Mouse (Mus musculus): ENCODE results near the gene Cmtm5. TPM values are rescaled to one million over a fixed set of nuclear protein-coding genes. Genes with fewer than 3 reads are reported as not detected.
"Not testable (repeated sequence)": the region's sequence is repeated elsewhere in the genome, so short reads cannot be mapped to it uniquely, and the experiment has no call there.

Cmtm5 gene
- polyA plus RNA-seq, 1 experiment from 2014 or later = 2.2 TPM

DNA sequence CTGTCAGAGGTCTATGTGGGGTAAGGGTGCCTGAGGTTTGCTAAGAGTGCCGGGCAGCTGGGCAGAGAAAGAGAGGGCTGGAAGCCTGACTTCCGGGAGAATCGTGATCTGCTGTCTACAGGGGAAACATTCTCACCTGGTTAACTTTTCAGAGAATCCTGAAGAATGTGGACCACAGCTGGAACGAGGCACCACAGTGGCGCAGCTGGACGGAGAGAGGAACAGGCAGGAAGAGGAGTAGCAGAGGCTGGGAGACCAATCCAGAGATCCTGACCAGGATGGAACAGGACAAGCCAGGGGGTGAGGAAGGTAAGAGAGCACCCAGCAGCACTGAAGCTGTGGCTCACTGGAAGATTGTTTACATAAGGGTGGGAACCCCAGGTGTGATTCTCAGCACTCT, 29.6 kb downstream of the Cmtm5 start:
- Histone ChIP-seq H3K4me1 (no peaks in the 10 kb centered on the region), H3K9ac (replicated peaks) (no peak overlapping the region), H3K27me3 (no peaks in the 10 kb centered on the region), H3K4me2 (replicated peaks) (no peak overlapping the region), H3K36me3 (no peaks in the 10 kb centered on the region), H3K27ac (replicated peaks) (no peak overlapping the region), H3K4me3 (no peak overlapping the region), H3K9me3 (no peaks in the 10 kb centered on the region)
- WGBS = 76% methylated on average over 6 of the region's 6 CpGs
- ATAC-seq (ENCODE audit: low FRiP score, low read depth) = no peak

DNA sequence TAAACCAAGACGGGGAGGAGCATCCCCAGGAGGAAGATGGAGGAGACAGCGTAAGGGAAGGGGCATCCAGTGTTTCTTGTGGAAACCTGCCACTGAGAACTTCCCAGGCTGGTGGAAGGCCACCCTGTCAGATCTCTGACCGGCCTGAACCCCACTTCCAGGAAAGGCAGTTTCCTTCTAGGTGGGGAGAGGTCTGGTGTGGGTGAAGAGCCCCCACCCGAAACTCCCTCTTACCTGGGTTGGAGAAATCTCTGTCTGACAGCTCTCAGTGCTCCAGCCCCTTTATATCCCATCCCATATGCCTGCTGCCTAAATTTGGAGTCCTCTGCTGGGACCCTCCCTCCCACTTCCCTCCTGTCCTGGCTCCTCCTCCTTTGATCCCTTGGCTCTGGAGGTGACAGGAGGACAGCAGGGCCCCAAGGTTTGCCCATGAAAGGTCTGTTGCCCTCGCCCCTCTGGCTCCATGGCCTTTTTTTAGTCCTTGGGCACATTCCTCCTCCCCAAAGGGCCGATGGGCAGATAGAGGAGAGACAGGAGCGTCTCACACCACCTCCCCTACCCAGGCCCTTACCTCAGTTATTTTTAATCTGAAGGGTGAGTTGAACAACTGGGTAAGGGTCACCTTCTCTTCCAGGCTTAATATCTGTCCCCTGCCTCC, 30.4 kb downstream of the Cmtm5 start, which contains the start of gene Myh6:
Myh6 (minus strand) TSS at position 608 of the 658 bp plus-strand sequence.
- H3K9me3 ChIP-seq = no peaks in the 10 kb centered on the region
- H3K4me3 ChIP-seq = no peak within 1 kb of the TSS
- 82% methylated on average over 7 of the region's 7 CpGs for WGBS
- no peaks in the 10 kb centered on the region for H3K36me3 ChIP-seq
- no peak within 1 kb of the TSS for H3K4me2 ChIP-seq (replicated peaks)
- H3K27ac ChIP-seq (replicated peaks) = no peak within 1 kb of the TSS
- no peak for ATAC-seq (ENCODE audit: low FRiP score, low read depth)
- no peak within 1 kb of the TSS for H3K9ac ChIP-seq (replicated peaks)
- no peaks in the 10 kb centered on the region for H3K27me3 ChIP-seq
- H3K4me1 ChIP-seq = no peaks in the 10 kb centered on the region

DNA sequence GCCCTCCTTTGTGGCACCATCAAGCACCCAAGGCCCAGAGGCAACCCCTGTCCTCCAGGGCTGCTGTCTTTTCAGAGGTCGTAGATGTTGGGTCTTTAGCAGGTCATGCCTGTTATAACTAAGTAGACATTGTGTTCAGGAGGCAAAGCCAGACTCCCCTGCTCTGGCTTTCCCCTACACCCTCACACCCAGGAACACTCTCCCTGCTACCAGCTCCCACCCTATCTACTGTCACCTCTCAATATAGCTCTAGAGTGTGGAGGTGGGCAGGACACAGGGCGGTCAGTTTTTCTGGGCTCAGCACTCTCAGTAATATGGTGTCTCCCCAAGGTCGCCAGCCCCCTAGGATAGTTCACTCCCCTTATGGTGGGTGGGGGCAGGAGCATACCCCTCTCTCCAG, 31.8 kb downstream of the Cmtm5 start:
- Histone ChIP-seq H3K27ac (replicated peaks) (no peak overlapping the region), H3K9ac (replicated peaks) (no peak overlapping the region), H3K9me3 (no peaks in the 10 kb centered on the region), H3K4me3 (no peak overlapping the region), H3K36me3 (no peaks in the 10 kb centered on the region), H3K4me2 (replicated peaks) (no peak overlapping the region), H3K4me1 (no peaks in the 10 kb centered on the region), H3K27me3 (no peaks in the 10 kb centered on the region)
- no peak for ATAC-seq (ENCODE audit: low FRiP score, low read depth)
- WGBS = 93% methylated on average over 3 of the region's 3 CpGs

DNA sequence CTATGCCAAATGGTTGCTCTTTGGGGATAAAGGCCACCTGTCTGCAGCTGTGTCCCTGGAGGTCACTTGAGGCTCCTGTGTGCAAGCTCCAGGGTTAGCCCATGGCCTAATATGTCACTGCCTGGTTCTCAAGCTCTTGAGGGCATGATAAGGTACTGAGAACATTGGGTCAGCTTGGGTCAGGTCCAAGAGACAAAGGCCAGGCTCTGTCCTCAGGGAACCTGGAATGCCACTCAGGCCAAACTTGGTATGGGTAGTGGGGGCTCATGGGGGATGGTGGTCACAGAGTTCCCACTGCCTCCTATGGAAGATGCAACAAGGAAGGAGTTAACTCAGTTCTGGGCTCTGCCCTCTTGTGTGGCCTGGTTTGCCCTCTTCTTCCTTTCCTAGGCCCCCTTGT, 32.3 kb downstream of the Cmtm5 start:
- H3K4me3 ChIP-seq = no peak overlapping the region
- H3K9me3 ChIP-seq = no peaks in the 10 kb centered on the region
- no peak overlapping the region for H3K9ac ChIP-seq (replicated peaks)
- no peaks in the 10 kb centered on the region for H3K27me3 ChIP-seq
- no peaks in the 10 kb centered on the region for H3K36me3 ChIP-seq
- ATAC-seq (ENCODE audit: low FRiP score, low read depth) = no peak
- no peak overlapping the region for H3K4me2 ChIP-seq (replicated peaks)
- H3K27ac ChIP-seq (replicated peaks) = no peak overlapping the region
- no peaks in the 10 kb centered on the region for H3K4me1 ChIP-seq

DNA sequence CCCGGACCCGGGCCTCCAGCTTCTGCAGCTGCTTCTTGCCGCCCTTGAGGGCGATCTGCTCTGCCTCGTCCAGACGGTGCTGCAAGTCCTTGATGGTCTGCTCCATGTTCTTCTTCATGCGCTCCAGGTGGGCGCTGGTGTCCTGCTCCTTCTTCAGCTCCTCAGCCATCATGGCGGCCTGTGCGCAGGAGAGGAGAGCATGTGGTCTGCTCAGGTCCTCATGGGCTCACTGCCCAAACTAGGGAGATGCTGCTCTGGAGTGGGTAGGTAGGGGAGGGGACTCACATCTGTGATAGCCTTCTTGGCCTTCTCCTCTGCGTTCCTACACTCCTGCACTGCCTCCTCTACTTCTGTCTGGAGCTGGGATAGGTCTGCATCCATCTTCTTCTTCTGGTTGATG, 36.7 kb downstream of the Cmtm5 start:
- H3K4me1 ChIP-seq; H3K27me3 ChIP-seq; H3K9me3 ChIP-seq; H3K4me3 ChIP-seq; H3K9ac ChIP-seq (replicated peaks); H3K27ac ChIP-seq (replicated peaks); H3K4me2 ChIP-seq (replicated peaks); H3K36me3 ChIP-seq; ATAC-seq (ENCODE audit: low FRiP score, low read depth): not testable (repeated sequence)
- WGBS = 96% methylated on average over 11 of the region's 11 CpGs

DNA sequence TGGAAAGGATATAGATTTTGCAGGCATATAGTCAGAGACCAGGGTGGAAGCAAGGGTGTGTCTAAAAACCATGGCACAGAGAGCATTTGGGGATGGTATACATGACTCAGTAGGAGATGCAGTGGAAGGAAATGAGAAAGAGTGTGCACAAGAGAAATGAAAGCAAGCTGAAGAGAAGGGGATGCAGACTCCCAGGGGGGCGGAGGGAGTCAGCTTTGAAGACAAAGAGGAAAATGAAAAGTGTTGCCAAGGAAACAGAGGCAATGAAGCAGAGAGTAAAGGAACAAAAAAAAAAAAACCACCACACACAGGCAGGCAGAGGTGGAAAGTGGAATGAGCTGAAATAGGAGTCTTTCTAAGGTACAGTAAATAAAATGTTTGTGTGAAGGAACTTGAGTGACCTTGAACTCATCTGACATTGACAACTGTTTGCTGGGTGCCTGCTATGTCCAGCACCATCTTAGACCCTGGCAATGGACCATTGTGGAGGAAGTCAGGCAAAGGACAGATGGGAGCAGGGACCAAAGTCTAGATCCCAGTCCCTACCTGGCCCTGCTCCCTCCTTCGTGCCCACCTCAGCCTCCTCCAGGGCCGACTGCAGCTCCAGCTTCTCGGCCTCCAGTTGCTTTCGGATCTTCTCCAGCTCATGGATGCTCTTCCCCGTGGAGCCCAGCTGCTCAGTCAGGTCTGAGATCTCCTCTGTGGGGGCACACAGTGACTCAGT, 38.2 kb downstream of the Cmtm5 start:
- H3K4me1 ChIP-seq = peaks cover 10% of the 10 kb centered on the region
- no peak overlapping the region for H3K4me3 ChIP-seq
- H3K27me3 ChIP-seq = 0 out of 2 replicates have a peak, but pooled peaks cover 4% of the 10 kb centered on the region
- no peak overlapping the region for H3K4me2 ChIP-seq (replicated peaks)
- ATAC-seq (ENCODE audit: low FRiP score, low read depth) = no peak
- no peaks in the 10 kb centered on the region for H3K36me3 ChIP-seq
- WGBS = 78% methylated on average over 6 of the region's 6 CpGs
- no peak overlapping the region for H3K27ac ChIP-seq (replicated peaks)
- H3K9ac ChIP-seq (replicated peaks) = no peak overlapping the region
- no peaks in the 10 kb centered on the region for H3K9me3 ChIP-seq

DNA sequence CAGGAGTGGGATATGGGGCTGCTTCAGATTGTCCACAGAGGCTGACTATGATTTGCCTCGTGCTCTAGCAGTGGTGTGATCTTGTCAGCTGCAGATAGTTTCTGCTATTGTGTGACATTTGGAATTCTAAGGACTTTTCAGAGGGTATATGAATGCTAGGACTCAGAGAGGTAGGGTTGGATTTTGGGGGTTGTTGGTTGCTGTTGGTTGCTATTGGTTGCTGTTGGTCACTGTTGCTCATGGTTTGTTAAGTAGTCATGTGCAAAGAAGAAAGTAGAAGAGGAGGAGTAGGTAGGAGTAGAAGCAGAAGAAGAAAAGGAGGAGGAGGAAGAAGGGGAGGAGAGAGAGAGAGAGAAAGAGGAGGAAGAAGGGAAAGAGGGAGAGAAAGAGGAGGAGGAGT, 40.6 kb downstream of the Cmtm5 start, which contains the start of gene Gm17428:
Gm17428 (plus strand) TSS at position 301 of the 400 bp plus-strand sequence.
- no peaks in the 10 kb centered on the region for H3K36me3 ChIP-seq
- no peaks in the 10 kb centered on the region for H3K9me3 ChIP-seq
- 0 out of 2 replicates have a peak, but pooled peaks cover 4% of the 10 kb centered on the region for H3K27me3 ChIP-seq
- no peak within 1 kb of the TSS for H3K4me2 ChIP-seq (replicated peaks)
- WGBS = 59% methylated on average over 1 of the region's 1 CpGs
- no peak for ATAC-seq (ENCODE audit: low FRiP score, low read depth)
- no peak within 1 kb of the TSS for H3K4me3 ChIP-seq
- no peak within 1 kb of the TSS for H3K9ac ChIP-seq (replicated peaks)
- peaks cover 10% of the 10 kb centered on the region for H3K4me1 ChIP-seq
- no peak within 1 kb of the TSS for H3K27ac ChIP-seq (replicated peaks)

DNA sequence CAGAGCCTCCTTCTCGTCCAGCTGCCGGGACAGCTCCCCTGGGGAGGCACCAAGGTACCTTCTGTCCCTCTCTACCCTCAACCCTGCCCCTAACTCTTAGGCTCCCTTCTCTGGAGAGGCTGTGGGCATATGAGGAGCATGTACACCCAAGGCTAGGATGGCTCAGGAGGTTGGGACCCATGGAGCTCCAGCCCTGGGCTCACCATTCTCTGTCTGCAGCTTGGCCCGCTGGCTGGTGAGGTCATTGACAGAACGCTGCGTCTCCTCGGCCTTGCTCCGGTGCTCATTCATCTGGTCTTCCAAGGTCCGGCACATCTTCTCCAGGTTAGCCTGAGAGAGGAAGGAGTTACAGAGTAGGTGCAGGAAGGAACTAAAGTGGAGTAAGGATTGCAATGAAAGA, 42.6 kb downstream of the Cmtm5 start:
- no peak overlapping the region for H3K27ac ChIP-seq (replicated peaks)
- peaks cover 10% of the 10 kb centered on the region for H3K4me1 ChIP-seq
- H3K4me3 ChIP-seq = no peak overlapping the region
- 95% methylated on average over 8 of the region's 8 CpGs for WGBS
- H3K27me3 ChIP-seq = 0 out of 2 replicates have a peak, but pooled peaks cover 4% of the 10 kb centered on the region
- H3K9ac ChIP-seq (replicated peaks) = no peak overlapping the region
- H3K4me2 ChIP-seq (replicated peaks) = no peak overlapping the region
- ATAC-seq (ENCODE audit: low FRiP score, low read depth) = no peak
- no peaks in the 10 kb centered on the region for H3K9me3 ChIP-seq
- no peaks in the 10 kb centered on the region for H3K36me3 ChIP-seq

DNA sequence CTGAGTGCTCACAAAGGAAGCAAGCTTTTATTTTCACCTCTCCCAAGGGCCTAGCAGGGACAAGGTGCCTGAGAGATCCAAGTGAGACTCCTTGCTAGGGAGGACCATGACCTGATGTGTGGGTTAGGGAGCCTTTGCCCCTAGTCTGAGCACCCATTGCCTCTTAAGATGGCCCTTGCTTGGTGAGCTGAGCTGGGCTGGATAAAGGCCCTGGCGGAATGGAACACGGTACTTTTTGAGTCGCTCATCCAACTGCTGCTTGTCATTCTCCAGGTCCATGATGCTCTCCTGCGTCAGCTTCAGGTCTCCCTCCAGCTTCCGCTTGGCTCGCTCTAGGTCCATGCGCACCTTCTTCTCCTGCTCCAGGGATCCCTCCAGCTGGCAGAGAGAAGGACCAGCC, 45.9 kb downstream of the Cmtm5 start:
- WGBS = 92% methylated on average over 7 of the region's 7 CpGs
- Histone ChIP-seq H3K9me3 (no peaks in the 10 kb centered on the region), H3K4me2 (replicated peaks) (no peak overlapping the region), H3K27me3 (no peaks in the 10 kb centered on the region; the same call in 1 of the 2 replicates), H3K9ac (replicated peaks) (no peak overlapping the region), H3K4me1 (no peaks in the 10 kb centered on the region), H3K27ac (replicated peaks) (no peak overlapping the region), H3K36me3 (no peaks in the 10 kb centered on the region), H3K4me3 (no peak overlapping the region)
- no peak for ATAC-seq (ENCODE audit: low FRiP score, low read depth)

DNA sequence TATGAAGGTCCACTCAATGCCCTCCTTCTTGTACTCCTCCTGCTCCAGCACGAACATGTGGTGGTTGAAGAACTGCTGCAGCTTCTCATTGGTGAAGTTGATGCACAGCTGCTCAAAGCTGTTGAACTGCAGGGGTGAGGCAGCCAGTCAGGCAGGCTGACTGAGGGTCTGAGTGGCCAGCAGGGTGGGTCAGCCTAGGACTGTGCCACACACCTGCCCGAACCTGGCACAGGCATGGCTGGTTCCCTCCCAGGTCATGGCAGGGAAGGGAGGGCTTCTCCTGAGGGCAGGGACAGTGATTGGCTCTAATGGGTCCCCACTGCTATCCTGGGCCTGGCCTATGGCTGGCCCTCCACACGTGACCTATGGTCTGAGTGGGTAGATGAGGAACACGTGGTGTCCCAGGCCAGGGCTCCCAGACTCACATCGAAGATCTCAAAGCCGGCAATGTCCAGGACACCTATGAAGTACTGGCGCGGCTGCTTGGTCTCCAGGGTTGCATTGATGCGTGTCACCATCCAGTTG, 52.4 kb downstream of the Cmtm5 start:
- not testable (repeated sequence) for H3K4me2 ChIP-seq (replicated peaks); H3K9ac ChIP-seq (replicated peaks); H3K9me3 ChIP-seq; H3K27ac ChIP-seq (replicated peaks); H3K36me3 ChIP-seq; H3K4me1 ChIP-seq; H3K4me3 ChIP-seq; H3K27me3 ChIP-seq; ATAC-seq (ENCODE audit: low FRiP score, low read depth)
- 91% methylated on average over 9 of the region's 9 CpGs for WGBS
